Mouse (Mus musculus) lung, embryonic 14.5 days (tissue): ENCODE results near the gene Amigo2. TPM values are rescaled to one million over a fixed set of nuclear protein-coding genes. Genes with fewer than 3 reads are reported as not detected.

ENCODE experiments used
- ATAC-seq: fragments of 200-750 bp; cut with Nextera tagmentation; 2 replicates; pipeline ENCODE4 v1.8.0; 2017; ENCODE audit warnings: mild to moderate bottlenecking, moderate TSS enrichment, moderate library complexity; ENCODE audit not compliant: insufficient read depth
- DNase-seq: peaks from one replicate; pipeline ENCODE4 v3.0.0-alpha.2; 2015
- H3K27ac ChIP-seq: fragments of 300-500 bp; sonication (generic); 2 replicates; pipeline ENCODE4 v1.5.1; 2014; ENCODE audit warnings: low read depth, mild to moderate bottlenecking, moderate library complexity
- H3K27me3 ChIP-seq: fragments of 300-500 bp; sonication (generic); 2 replicates; pipeline ENCODE4 v1.6.1; 2014; ENCODE audit warnings: low read length, control low read depth; ENCODE audit not compliant: insufficient read depth
- H3K36me3 ChIP-seq: fragments of 300-500 bp; sonication (generic); 2 replicates; pipeline ENCODE4 v1.6.1; 2014; ENCODE audit warnings: control low read depth; ENCODE audit not compliant: insufficient read depth
- H3K4me1 ChIP-seq: fragments of 300-500 bp; sonication (generic); 2 replicates; pipeline ENCODE4 v1.6.1; 2014; ENCODE audit warnings: antibody characterized with exemption, control low read depth; ENCODE audit not compliant: insufficient read depth
- H3K4me2 ChIP-seq: fragments of 300-500 bp; sonication (generic); 2 replicates; pipeline ENCODE4 v1.6.1; 2014; ENCODE audit warnings: mild to moderate bottlenecking
- H3K4me3 ChIP-seq: fragments of 300-500 bp; sonication (generic); 2 replicates; pipeline ENCODE4 v1.5.1; 2014; ENCODE audit warnings: low read depth, low read length
- H3K9ac ChIP-seq: fragments of 300-500 bp; sonication (generic); 2 replicates; pipeline ENCODE4 v1.6.1; 2014
- H3K9me3 ChIP-seq: fragments of 300-500 bp; sonication (generic); 2 replicates; pipeline ENCODE4 v1.6.1; 2016; ENCODE audit warnings: low read depth, low read length, control low read depth
- CTCF ChIP-seq: IDR thresholded peaks from 2 replicates; pipeline ENCODE4 v1.5.1; 2016; ENCODE audit warnings: antibody characterized with exemption, low read depth
- WGBS: fragments of 180-500 bp; shearing (Covaris S2); extraction: QIAGEN DNeasy Blood & Tissue Kit; methylation state at CpG from one replicate; pipeline ENCODE4 v1.1.7; 2014; 5-methylcytosine and 5-hydroxymethylcytosine counted together
- polyA plus RNA-seq: library from polyadenylated mRNA; unstranded; fragments of >200 nt; fragmentation: Nextera tagmentation; extraction: Ambion mirVana; gene quantifications from 2 replicates; pipeline ENCODE4 v1.2.1, GENCODE M21; 2014

Amigo2 gene
- polyA plus RNA-seq, 1 experiment from 2014 or later: 5.5 TPM

DNA sequence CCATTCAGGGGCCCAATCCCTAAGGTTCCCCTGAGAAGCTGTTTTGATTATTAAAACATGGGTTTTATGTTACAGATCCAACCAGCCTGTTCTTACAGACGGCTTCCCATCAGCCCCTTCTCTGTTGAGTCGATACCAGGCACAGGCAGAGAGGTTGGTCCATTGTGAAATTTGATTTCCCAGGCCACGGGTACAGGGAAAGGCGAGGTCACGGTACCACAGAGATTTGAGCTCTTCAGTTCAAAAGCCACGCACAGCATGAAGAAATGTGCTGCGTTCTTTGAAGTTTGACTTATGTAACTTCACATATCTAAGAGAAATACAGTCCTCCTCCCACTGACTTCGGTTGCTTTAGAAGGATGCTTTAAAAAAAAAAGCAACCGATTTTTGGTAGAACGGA is 39.6 kb upstream of the Amigo2 start:
- Histone ChIP-seq H3K27me3 (no peaks in the 10 kb centered on the region), H3K4me3 (no peak overlapping the region), H3K36me3 (no peaks in the 10 kb centered on the region), H3K27ac (no peak overlapping the region), H3K4me2 (no peak overlapping the region), H3K4me1 (no peaks in the 10 kb centered on the region; the same call in 1 of the 2 replicates), H3K9ac (no peak overlapping the region), H3K9me3 (no peaks in the 10 kb centered on the region)
- WGBS: 73% methylated on average over 10 of the region's 10 CpGs
- TF ChIP-seq CTCF: no peak
- ATAC-seq: no peak
- DNase-seq: no peak

GRCm38 (mm10) chr15:97285665-97286212 is 38.7 kb upstream of the Amigo2 start:
- Histone ChIP-seq H3K4me2 (no peak overlapping the region), H3K9me3 (no peaks in the 10 kb centered on the region), H3K4me3 (no peak overlapping the region), H3K27me3 (no peaks in the 10 kb centered on the region), H3K4me1 (no peaks in the 10 kb centered on the region; the same call in 1 of the 2 replicates), H3K27ac (no peak overlapping the region), H3K9ac (no peak overlapping the region), H3K36me3 (no peaks in the 10 kb centered on the region)
- no peak for ATAC-seq
- TF ChIP-seq CTCF: no peak
- 81% methylated on average over 10 of the region's 10 CpGs for WGBS
- DNase-seq: no peak

GRCm38 (mm10) chr15:97284201-97284600 is 37.1 kb upstream of the Amigo2 start:
- Histone ChIP-seq H3K36me3 (no peaks in the 10 kb centered on the region), H3K27ac (no peak overlapping the region), H3K4me3 (no peak overlapping the region), H3K9ac (no peak overlapping the region), H3K27me3 (no peaks in the 10 kb centered on the region), H3K4me1 (no peaks in the 10 kb centered on the region; the same call in 1 of the 2 replicates), H3K4me2 (no peak overlapping the region), H3K9me3 (no peaks in the 10 kb centered on the region)
- ATAC-seq (no peak), DNase-seq (no peak)
- TF ChIP-seq CTCF: no peak
- 62% methylated on average over 5 of the region's 5 CpGs for WGBS

DNA sequence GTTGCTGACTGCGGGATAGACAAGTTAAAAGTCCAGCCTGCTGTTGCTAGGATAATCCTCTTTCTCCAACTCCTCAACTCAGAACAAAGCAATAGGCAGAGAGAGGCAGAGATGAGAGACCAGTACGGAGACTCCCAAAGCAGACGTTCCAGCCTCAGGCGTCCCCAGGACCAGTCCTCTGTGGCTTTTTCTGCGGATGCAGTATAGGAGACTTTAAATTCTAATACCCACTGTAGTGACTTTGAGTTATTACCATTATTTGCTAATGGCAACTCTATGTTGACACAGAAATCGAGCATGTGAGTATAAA is 35.4 kb upstream of the Amigo2 start:
- DNase-seq: no peak
- Histone ChIP-seq H3K36me3 (no peaks in the 10 kb centered on the region), H3K9me3 (no peaks in the 10 kb centered on the region), H3K9ac (no peak overlapping the region), H3K4me2 (0 out of 2 replicates have a peak overlapping the region, but pooled peaks have one; percentile 15), H3K4me1 (no peaks in the 10 kb centered on the region; the same call in 1 of the 2 replicates), H3K27me3 (no peaks in the 10 kb centered on the region), H3K27ac (no peak overlapping the region), H3K4me3 (no peak overlapping the region)
- no peak for TF ChIP-seq CTCF
- ATAC-seq: 0 out of 2 replicates have a peak, but pooled peaks have one; percentile 33
- WGBS: 54% methylated on average over 6 of the region's 6 CpGs

- H3K4me1 ChIP-seq: no peaks in the 10 kb centered on the region; the same call in 1 of the 2 replicates
- DNase-seq (peak; percentile 63), ATAC-seq (peak; percentile 58; the same call in 1 of the 2 replicates)
- H3K4me2 ChIP-seq: 0 out of 2 replicates have a peak overlapping the region, but pooled peaks have one; percentile 15
- no peak overlapping the region for H3K27ac ChIP-seq
- no peaks in the 10 kb centered on the region for H3K27me3 ChIP-seq
- 55% methylated on average over 10 of the region's 10 CpGs for WGBS
- no peak overlapping the region for H3K4me3 ChIP-seq
- no peaks in the 10 kb centered on the region for H3K36me3 ChIP-seq
- no peak overlapping the region for H3K9ac ChIP-seq
- no peak for TF ChIP-seq CTCF
- no peaks in the 10 kb centered on the region for H3K9me3 ChIP-seq
Observed at GRCm38 (mm10) chr15:97281712-97282571, 34.9 kb upstream of the Amigo2 start.

DNA sequence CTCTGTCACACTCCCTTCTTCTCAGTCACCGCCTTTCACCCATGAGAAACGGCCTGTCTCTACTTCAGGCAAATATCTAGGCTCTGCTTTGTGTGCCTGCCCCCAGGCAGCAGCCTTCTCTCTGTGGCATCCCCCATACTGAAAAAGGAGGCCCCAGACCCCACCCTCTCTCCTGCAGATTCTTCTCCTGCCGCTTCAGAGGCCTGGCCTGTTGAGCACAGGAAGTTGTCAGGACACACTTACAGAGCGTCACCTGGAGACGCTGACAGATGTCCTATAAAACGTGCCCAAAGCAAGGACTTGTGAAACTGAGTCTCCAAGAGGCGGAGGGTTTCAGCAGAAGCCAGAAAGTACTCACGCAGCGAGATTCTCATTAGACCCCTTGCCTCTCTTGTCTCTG is 33.7 kb upstream of the Amigo2 start:
- 41% methylated on average over 9 of the region's 9 CpGs for WGBS
- no peak overlapping the region for H3K27ac ChIP-seq
- DNase-seq (no peak), ATAC-seq (no peak)
- no peaks in the 10 kb centered on the region; the same call in 1 of the 2 replicates for H3K4me1 ChIP-seq
- H3K9me3 ChIP-seq: no peaks in the 10 kb centered on the region
- TF ChIP-seq CTCF: no peak
- H3K27me3 ChIP-seq: no peaks in the 10 kb centered on the region
- H3K4me3 ChIP-seq: no peak overlapping the region
- H3K9ac ChIP-seq: no peak overlapping the region
- no peaks in the 10 kb centered on the region for H3K36me3 ChIP-seq
- H3K4me2 ChIP-seq: no peak overlapping the region

GRCm38 (mm10) chr15:97280131-97280530 is 33.0 kb upstream of the Amigo2 start:
- Histone ChIP-seq H3K27ac (no peak overlapping the region), H3K9ac (no peak overlapping the region), H3K36me3 (no peaks in the 10 kb centered on the region), H3K4me2 (no peak overlapping the region), H3K9me3 (no peaks in the 10 kb centered on the region), H3K27me3 (no peaks in the 10 kb centered on the region), H3K4me3 (no peak overlapping the region), H3K4me1 (no peaks in the 10 kb centered on the region; the same call in 1 of the 2 replicates)
- no peak for TF ChIP-seq CTCF
- ATAC-seq (no peak), DNase-seq (no peak)
- 78% methylated on average over 8 of the region's 8 CpGs for WGBS
